Mouse (Mus musculus): Measurements from ENCODE around the gene Gm10959. TPM values are rescaled to one million over a fixed set of nuclear protein-coding genes. Genes with fewer than 3 reads are reported as not detected.
"Not testable (repeated sequence)": the region's sequence is repeated elsewhere in the genome, so short reads cannot be mapped to it uniquely, and the experiment has no call there.

Gm10959 gene
- not detected for total RNA-seq (2021)
- long read RNA-seq, experiment 1 = 0 reads
- long read RNA-seq, experiment 2 = 0 reads

GRCm38 (mm10) chr3:122919260-122919659 lies at the start of gene Gm10959:
Gene Gm10959, minus strand, starts transcription at chr3:122919360.
- no peak for DNase-seq

GRCm38 (mm10) chr3:122968391-122968790 lies 49.2 kb upstream of the Gm10959 start:
- no peak for DNase-seq

GRCm38 (mm10) chr3:122964301-122964700 lies 45.1 kb upstream of the Gm10959 start:
- DNase-seq = no peak

DNA sequence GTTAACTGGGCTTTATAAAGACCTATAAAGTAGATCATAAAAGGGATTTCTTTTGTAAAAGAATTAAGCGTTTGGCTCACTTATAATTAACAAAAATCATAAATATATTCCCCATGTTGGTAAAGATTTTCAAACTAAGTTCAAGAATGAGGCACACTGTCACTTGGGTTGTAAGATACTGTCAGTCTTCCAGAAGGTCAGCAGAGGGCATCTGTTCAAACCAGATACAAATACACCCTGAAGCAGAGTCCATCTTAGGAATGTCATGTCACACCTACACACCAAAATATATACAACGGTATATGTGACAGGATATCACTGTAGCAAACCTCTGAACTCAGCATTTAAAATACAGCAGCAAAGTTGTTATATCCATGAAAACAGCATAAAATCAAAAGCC lies 31.0 kb upstream of the Gm10959 start:
- no peak for DNase-seq

- no peak for DNase-seq
Observed at GRCm38 (mm10) chr3:122943387-122943890, 24.3 kb upstream of the Gm10959 start.

GRCm38 (mm10) chr3:122939215-122939614 lies 20.1 kb upstream of the Gm10959 start:
- peak; percentile 26 for DNase-seq

GRCm38 (mm10) chr3:122937176-122937575 lies 18.0 kb upstream of the Gm10959 start:
- DNase-seq = not testable (repeated sequence)

DNA sequence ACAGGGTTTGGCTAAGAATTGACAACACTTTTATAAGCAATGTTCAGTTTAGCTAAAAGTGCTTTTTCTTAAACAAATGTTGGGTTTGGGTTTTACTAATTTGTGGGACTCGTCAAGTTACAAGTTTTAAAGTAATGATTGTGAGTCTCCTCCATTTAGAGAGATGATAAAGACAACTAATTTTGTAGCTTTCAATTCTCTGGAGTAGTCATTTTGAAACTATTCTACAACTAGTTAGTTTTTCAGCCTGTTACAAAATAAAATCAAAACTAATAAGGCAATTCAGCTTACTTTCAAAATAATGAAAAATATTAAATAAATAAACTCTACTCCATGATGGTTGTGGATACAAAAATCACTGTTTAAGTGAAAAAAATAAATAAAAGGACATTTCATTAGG lies 13.3 kb upstream of the Gm10959 start:
- no peak for DNase-seq

DNA sequence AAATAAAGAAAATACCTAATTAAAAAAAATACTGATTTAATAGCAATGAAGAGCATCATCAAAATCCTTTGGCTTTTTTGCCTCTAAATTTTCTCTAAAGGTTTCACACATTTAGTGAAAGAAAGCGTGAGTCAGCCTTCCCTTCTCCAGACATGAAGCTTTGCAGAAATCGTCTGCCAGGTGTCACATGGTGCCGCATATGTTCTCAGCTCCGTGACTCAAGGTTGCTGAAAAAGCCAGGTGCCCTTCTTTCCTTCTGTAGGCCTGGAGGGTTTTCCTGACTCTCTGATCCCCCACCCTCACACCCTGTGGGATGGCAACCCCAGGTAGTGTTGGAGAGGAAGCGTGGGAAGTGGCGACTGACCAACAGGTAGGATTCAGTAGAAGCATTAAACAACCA lies 10.6 kb upstream of the Gm10959 start:
- no peak for DNase-seq

DNA sequence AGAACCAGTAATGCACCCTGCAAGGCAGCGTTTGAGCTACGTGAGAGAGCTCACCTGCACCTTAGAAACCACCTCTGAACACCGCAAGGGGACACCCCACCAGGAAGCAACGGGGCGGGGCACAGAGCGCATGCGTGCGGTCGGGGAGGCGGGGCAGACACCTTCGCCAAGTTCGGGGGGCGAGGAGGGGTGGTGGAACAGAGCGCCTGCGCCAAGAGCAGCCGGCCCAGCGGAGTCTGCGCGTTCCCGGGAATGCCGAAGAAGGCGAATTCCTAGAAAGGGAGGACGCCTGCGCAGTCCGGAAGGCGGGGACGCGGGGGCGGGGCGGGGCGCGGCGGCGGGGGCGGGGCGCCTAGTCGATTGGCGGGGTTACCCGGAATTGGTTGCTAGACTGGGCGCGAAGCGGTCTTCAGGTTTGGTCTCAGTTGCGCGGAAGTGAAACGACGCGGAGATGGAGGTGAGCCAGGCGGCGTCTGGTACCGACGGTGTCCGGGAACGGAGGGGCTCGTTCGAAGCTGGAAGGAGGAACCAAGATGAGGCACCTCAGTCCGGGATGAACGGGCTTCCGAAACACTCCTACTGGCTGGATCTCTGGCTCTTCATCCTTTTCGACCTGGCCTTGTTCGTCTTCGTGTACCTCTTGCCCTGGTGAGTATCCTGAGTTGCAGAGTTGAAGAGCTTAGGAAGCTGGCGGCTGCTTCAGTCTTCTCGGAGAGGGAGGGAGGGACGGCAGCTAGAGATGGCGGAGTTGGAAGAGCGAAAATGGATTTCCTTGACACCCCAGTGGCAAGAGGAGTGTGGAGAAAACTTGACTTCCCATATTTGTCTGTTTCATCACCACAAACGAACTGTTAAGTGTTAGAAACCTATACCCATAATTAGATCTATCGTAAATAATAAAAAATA lies 5.1 kb upstream of the Gm10959 start, which contains the start of gene 1810037I17Rik:
1810037I17Rik (plus strand) TSS at position 195 of the 906 bp plus-strand sequence.
- peak; percentile 96 for DNase-seq

- DNase-seq = no peak
Observed at GRCm38 (mm10) chr3:122923147-122923546, 4.0 kb upstream of the Gm10959 start.

GRCm38 (mm10) chr3:122921676-122922527 lies 2.7 kb upstream of the Gm10959 start:
- no peak for DNase-seq

DNA sequence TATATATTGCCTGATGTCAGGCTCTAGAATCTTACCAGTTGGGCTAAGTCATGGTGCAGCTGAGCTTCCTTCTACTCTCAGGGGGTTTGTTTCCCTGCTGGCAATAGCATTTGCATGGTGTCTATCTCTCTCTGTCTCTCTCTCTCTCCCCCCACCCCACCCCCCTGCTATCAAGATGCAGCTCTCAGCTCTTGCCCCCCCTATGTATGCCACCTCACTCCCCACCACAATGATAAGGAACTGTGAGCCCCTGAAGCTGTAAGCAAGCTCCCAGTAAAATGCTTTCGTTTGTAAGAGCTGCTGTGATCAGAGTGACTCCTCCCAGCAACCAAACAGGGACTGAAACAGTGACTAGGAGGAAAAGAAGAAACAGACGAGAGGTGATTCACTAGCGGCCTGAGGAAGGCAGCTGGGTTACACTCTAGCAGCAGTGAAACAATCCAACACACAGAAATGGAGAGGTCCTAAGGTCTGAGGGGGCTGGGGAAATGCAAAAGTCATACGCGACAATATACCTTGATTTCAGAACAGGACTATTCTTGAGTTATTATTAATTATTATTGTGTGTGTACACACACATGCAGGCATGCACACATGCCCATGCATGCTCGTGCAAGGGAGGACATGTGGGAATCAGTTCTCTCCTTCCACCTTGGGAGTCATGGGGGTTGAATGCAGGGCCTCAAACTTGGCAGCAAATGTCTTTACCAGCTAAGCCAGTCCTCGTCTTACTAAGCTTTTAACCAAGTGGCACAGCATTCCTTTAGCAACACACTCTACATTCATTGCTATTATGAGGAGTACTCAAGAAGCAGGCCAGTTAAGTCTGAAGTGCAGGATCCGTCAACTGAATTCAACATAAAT lies 1.6 kb upstream of the Gm10959 start:
- DNase-seq = no peak

DNA sequence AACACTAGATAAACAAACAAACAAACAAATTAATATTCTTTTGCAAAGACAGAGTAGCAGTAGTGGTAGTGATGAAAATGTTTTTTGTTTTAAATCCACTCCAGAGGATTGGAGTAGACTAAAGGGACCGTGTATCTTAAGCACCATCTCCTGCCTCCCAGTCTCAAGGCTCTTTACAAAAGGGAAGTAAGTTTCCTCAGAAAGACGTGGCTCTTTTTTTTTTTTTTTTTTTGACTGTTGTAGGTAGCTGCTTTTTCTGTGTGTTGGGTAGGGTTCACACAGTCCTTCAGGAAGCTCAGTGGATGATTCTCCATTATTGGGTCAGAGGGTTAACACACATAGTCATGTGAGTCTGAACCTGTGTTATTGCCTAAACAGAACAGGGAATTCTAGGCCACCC lies 488 bp downstream of the Gm10959 start:
- no peak for DNase-seq

DNA sequence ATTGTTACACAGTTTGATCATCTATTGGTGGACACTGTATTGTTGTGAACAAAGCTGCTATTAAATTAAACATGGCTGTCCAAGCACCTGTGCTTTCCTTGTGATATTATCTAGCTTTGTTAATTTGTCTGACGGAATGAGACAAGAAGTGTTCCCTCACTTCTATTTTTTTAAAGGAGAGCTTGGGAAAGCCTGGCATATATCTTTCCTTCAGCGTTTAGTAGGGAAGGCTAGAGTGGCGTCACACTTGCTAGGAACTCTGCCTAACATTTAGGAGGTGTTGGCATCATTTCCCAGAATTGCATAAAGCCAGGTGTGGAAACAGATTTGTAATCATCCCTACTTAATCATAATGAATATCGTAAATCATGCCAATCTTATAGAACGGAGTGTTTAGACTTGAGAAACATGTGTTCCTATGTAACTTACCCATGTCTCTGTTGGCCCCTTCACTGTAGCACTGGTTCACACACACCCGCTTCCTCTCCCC lies 2.9 kb downstream of the Gm10959 start:
- DNase-seq = no peak

GRCm38 (mm10) chr3:122915493-122915892 lies 3.7 kb downstream of the Gm10959 start:
- no peak for DNase-seq

- DNase-seq = no peak
Observed at GRCm38 (mm10) chr3:122907841-122908240, 11.3 kb downstream of the Gm10959 start.

- no peak for DNase-seq
Observed at GRCm38 (mm10) chr3:122903746-122904433, 15.3 kb downstream of the Gm10959 start.

DNA sequence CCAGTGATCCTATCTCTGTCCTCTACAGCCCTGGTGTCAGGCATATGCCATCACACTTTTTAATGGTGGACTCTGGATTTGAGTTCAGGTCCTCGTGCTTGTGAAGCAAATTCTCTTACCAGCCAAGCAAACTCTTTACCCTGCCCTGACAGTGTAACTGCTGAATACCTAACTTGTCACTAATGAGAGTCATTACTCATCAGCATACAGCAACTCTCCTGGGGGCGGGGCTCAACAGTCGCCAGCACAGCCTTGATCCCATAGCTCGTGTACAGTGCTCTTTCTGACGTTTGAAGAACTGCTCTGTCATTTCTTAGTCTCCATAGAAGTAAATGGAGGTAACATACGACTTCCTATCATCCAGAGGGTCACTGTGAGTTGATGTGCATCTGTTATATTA lies 20.9 kb downstream of the Gm10959 start:
- DNase-seq = no peak

DNA sequence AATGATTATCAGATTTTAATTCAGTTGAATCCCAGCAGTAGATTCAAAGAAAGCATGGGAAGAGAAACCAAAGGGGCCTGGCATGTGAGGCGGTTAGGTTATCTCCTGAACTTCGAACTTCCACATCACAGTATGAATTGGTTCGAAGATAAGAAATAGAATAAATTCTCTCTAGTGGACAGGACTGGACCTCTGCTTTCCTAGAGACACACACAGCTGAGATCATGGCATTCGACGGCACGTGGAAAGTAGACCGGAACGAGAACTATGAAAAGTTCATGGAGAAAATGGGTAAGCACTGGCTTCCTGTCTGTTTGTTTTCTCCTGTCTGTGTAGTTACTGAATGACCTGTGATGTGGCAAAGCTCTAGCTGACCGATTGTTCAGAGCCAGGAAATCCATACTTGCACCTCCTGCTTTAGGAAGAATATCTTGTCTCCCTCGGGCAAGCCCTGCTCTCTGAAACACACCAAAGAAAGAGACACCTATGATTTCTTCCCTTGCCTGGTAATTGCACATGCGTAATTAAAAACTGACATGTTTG lies 23.9 kb downstream of the Gm10959 start:
- DNase-seq = no peak

- DNase-seq = no peak
Observed at GRCm38 (mm10) chr3:122894772-122895171, 24.4 kb downstream of the Gm10959 start, which contains the start of gene Fabp2. Gene Fabp2, plus strand, starts transcription at chr3:122895072.

All from gastrocnemius, postnatal 25 days (tissue).